Mouse (Mus musculus): ENCODE measurements around the gene Olfr589.
"Not testable (repeated sequence)": the region's sequence is repeated elsewhere in the genome, so short reads cannot be mapped to it uniquely, and the experiment has no call there.

The Olfr589 gene

DNA sequence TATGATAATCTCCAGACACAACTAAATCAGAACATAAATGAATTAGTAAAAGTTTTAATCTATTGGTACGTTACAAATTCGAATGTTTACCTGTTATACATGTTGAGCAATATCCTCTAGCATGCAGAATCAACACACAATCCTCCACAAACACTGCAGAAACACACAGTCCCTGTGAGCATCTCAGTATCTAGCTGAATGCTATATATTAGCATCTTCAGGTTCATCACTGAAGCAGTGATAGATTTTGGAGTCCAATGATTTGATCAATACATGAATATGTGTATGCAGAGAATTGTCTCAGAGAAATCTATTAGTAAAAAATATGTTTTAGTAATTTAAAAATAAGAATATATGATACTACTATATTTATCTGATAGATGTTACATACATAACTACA is at the start of gene Olfr589:
Gene Olfr589 (minus strand): TSS at position 101 of the 400 bp plus-strand sequence.
- no peak for DNase-seq

DNA sequence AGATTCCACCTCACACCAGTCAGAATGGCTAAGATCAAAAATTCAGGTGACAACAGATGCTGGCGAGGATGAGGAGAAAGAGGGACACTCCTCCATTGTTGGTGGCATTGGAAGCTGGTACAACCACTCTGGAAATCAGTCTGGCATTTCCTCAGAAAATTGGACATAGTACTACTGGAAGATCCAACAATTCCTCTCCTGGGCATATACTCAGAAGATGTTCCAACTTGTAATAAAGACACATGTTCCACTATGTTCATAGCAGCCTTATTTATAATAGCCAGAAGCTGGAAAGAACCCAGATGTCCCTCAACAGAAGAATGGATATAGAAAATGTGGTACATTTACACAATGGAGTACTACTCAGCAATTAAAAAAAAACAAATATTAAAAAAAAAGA is 28.3 kb upstream of the Olfr589 start, which contains the start of gene Olfr592:
Gene Olfr592 (plus strand): TSS at position 301 of the 400 bp plus-strand sequence.
- DNase-seq: not testable (repeated sequence)

DNA sequence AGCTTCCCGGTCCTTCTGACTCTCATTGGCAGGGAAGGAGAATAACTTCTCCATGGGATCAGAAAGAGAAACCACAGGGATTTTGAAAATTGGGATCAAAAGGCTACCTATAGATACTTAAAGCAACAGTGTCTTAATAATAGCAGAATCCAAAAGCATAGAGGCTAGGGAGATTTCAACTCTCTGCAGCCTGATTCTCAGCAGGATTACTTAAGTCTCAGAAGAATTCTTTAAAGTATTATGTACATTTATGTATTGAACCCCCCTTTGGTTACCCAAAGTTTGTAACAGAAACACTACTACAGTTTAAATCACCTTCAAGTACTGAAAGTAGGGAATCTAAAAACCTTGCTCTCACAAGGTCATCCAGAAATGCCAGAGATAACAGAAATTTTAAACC is 22.1 kb upstream of the Olfr589 start, which contains the start of gene Olfr591:
Gene Olfr591 (minus strand): TSS at position 101 of the 400 bp plus-strand sequence.
- no peak for DNase-seq

DNA sequence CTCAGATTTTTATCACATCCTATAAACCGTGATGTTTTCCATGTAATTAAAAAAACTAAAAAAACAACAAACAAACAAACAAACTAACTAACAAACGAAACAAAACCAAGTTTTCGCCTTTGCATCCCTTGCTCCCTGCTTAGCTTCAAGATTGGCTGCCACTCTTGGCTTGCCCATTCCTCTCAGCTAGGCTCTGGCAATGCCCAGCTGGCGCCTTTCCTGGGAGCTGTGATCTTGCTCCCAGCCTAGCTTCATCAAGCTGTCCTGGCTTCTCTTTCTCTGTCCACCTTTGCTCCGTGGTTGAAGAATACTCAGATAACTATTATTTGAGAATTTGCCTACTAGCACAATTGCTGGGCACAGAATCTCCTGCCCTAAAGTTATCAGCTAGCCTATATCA is 13.5 kb upstream of the Olfr589 start:
- no peak for DNase-seq

DNA sequence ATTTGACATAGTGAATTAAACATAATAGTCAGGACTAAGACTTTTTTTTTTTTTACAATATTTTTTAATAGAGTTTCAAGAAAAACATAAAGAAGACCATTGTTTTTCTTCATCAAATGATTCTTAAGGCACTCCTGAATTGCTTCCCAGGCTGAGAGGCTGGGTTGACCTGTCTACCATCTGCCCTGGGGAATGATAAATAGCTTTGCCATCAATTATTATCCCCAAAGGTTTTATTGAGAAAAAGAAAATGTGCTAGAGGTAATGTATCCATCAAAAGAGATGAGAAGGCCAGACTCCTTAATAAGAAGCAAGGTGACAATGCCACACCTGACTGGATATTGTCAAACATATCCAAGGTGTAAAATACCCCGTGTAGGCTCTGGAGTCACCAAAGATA is 15.6 kb downstream of the Olfr589 start, which contains the start of gene Olfr588-ps1:
Gene Olfr588-ps1 (plus strand): TSS at position 301 of the 400 bp plus-strand sequence.
- no peak for DNase-seq

DNA sequence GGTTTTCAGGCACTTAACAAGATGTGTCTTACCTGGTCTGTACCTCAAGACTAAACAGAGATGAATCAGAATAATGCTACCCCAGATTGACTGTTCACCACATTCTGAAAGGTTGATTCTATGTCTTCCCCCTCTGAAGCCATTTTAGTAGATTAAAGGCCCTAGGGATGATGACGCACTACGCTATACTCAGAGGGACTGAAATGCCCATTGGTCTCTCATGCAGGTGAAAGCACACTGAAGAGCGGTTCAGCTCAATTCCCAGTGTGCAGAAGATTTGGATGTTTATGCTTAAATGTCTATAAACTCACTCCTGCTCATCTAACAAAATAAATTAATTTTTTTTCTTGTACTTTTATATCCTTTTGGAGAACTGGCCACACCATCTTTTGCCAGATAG is 30.6 kb downstream of the Olfr589 start, which contains the start of gene Olfr586:
Gene Olfr586 (minus strand): TSS at position 101 of the 400 bp plus-strand sequence.
- DNase-seq: no peak

DNA sequence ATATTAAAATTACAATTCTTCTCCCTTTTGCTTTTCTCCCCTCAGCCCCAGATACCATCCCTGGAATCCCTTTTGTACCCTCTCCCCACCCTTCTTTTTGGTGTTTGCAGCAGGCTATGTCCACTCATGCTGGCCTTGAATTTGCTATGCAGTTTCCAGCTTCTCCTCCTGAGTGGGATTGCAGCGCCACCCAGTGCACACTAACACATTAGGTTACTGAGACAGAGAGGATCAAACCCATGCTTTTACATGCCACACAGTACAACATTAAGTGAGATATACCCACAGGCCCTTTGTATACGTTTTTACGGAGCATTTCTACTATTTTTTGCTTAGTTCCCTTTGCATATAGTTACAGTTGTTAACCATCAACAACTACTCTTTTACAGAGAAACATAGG is 36.8 kb downstream of the Olfr589 start:
- no peak for DNase-seq

Data from thymus, postnatal 4 days (tissue).